Mouse (Mus musculus): ENCODE measurements around the gene Abca14.

Abca14 gene

GRCm38 (mm10) chr7:120203789-120204188, at the start of gene Abca14:
Gene Abca14, plus strand, starts transcription at chr7:120203961.
- peak; percentile 22 to 67 for DNase-seq (ENCODE audit: low spot score in 2 of 2)

- DNase-seq (ENCODE audit: low spot score in 2 of 2), result no peak
Observed at GRCm38 (mm10) chr7:120156841-120157409, 46.8 kb upstream of the Abca14 start.

DNA sequence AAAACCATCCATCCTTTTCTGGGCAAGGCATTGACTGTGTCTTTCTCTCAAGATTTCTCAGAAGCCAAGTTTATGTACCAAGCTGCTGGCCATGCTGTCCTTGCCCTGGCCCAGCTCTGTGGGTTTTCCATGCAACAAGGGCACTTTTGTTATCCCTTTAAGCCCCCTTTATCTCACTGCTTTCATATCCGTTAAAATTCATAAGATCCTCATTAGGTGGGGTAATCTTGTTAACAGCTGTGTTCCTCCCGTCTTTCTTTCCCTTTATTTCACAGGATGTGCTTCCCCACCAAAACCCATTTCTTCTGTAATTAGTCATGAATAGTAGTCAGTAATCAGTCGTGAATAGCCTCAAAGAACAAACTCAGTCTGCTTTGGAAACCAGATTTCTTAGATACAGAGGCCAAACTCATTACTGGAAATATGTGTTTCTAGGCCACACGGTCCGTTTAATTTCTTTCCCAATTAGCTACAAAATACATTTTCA, 46.1 kb upstream of the Abca14 start:
- no peak for DNase-seq (ENCODE audit: low spot score in 2 of 2)

DNA sequence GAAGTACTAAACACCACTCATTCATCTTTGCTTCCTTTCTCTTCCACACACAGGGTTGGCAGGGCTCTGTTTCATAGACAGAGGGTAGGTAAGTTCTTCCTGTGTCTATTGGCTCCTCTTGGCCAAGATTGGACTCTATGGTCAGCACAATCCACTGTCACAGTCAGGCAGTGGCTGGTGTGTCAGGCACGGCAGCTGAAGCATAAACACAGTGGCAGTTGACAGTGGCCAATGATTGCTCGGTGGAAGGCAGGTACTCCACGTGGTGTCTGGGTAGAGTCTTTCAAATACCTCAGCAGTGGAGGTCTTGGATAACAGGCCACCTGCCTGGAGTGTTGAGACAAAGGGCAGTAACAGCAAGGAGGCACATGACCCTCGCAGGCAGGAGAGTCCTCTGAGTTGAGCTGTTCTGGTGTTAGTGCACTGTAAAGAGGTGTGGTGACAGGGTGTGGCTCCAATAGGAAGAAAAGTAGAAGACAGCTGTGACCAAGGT, 45.6 kb upstream of the Abca14 start:
- DNase-seq (ENCODE audit: low spot score in 2 of 2), result no peak

DNA sequence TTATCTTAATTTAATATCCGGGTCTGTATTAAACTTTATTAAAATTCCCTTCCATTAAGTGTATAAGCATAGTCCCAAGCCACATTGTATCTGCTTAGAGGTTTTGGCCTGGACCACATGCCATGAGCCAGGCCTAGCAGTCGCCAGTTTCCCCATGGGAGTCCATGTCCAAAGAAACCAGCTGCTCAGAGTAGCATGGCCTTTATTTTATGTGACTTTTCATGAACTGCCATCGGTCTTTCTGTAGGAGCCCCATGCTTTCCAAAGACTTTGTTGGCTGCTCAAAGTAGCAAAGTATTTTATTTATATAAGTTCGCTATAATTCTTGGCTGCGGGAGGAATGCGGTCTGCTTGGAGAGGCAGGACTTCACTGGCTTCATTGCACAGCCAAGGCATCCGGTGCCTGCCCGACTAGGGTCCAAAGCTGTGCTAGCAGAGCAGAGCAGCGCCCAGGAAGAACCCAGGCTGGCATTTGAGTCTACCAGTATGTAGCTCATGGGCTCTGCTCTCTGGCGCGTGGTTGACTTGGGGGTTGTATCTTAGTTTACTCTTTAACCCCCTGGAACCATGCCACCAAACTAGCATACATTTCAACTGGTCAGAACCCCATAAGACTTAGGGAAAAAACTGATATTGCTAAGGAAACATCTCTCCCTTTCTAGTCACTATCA, 40.0 kb upstream of the Abca14 start:
- peak in 1 of 2 experiments; percentile 57 for DNase-seq (ENCODE audit: low spot score in 2 of 2)

DNA sequence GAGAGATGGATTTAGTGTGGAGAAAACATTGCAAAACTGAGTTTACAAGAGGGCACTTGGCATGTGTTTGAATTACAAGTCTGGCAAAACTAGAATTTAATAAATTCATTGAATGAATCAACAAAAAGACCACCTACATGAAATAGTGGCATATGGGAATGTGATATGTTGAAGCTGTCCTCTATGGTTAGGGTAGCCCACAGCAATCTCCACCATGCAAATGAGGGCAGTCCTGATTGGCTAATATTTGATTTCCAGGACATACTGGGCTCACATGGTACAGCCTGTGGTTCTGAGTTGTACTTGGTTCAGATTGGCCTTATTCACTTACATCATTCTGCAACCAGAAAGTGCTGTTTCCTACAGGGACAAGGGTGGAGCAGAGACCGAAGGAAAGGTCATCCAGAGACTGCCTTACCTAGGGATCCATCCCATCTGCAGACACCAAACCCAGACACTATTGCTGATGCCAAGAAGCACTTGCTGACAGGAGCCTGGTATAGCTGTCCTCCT, 31.5 kb upstream of the Abca14 start:
- DNase-seq (ENCODE audit: low spot score in 2 of 2), result no peak

GRCm38 (mm10) chr7:120173603-120174244, 30.0 kb upstream of the Abca14 start, which contains the start of gene Anks4b:
Gene Anks4b, plus strand, starts transcription at chr7:120173858.
- no peak for DNase-seq (ENCODE audit: low spot score in 2 of 2)

DNA sequence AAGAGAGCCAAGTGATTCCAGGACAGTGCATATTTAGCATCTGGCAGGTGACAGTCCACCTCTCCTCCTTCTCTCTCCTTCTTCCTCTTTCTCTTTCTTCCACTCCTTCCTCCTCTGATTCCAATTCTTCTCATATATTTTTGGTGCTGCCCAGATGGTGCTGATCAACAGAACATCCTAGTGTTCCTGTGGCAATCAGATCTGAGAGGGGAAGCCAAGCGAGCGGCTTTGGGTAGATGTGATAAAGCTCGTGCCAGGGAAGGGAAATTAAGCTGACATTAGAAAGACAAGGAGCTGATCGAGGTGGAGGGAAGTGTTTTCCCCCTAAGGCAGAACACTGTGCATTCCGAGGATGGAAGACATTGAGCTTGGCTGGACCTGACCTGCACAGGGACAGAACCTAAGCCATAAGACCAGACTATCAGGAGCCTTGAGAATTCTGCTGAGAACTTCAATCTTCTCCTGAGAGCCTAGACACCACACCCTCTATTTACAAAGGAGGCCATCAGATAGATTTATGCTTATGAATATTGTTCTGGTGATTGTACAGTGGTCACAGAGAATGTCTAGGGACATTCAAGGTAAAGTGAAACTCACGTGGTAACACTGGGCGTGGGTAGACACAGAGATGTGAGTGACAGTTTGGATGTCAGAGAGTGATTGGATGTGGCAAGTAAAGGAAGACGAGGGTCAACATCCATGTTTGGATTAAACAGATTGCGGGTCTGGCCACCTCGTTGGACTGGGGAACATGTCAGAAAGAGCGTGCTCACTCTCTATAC, 28.8 kb upstream of the Abca14 start:
- DNase-seq (ENCODE audit: low spot score in 2 of 2), result no peak

GRCm38 (mm10) chr7:120177611-120178010, 26.1 kb upstream of the Abca14 start:
- no peak for DNase-seq (ENCODE audit: low spot score in 2 of 2)

GRCm38 (mm10) chr7:120178935-120179334, 24.8 kb upstream of the Abca14 start:
- no peak for DNase-seq (ENCODE audit: low spot score in 2 of 2)

- DNase-seq (ENCODE audit: low spot score in 2 of 2), result no peak
Observed at GRCm38 (mm10) chr7:120180547-120180946, 23.2 kb upstream of the Abca14 start.

GRCm38 (mm10) chr7:120181401-120182230, 22.1 kb upstream of the Abca14 start:
- peak in 1 of 2 experiments; percentile 31 for DNase-seq (ENCODE audit: low spot score in 2 of 2)

DNA sequence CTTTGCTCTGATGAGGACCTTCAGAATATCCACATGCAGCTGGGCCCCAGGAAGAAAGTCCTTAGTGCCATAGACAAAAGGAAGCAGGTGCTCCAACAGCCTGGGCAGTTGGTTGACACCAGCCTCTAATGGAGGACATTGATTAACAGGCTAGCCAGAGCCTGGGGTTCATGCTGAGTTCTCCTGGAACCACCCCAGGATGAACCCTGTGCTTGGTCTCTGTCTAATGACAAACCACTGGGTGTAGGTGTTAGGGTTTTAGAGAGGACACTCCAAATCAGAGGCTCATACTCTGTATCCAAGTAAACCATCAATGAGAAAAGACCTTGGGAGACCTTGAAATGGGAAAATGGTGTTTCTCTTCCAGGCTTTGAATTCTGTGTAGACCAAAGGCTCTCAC, 20.9 kb upstream of the Abca14 start:
- DNase-seq (ENCODE audit: low spot score in 2 of 2), result peak in 1 of 2 experiments; percentile 15

GRCm38 (mm10) chr7:120188946-120189345, 14.8 kb upstream of the Abca14 start:
- no peak for DNase-seq (ENCODE audit: low spot score in 2 of 2)

- no peak for DNase-seq (ENCODE audit: low spot score in 2 of 2)
Observed at GRCm38 (mm10) chr7:120189369-120190149, 14.2 kb upstream of the Abca14 start.

GRCm38 (mm10) chr7:120190150-120190665, 13.6 kb upstream of the Abca14 start:
- DNase-seq (ENCODE audit: low spot score in 2 of 2), result no peak

GRCm38 (mm10) chr7:120192207-120192606, 11.6 kb upstream of the Abca14 start:
- DNase-seq (ENCODE audit: low spot score in 2 of 2), result no peak

GRCm38 (mm10) chr7:120192816-120193215, 10.9 kb upstream of the Abca14 start:
- DNase-seq (ENCODE audit: low spot score in 2 of 2), result no peak

- DNase-seq (ENCODE audit: low spot score in 2 of 2), result no peak
Observed at GRCm38 (mm10) chr7:120195207-120195606, 8.6 kb upstream of the Abca14 start.
